Mouse (Mus musculus): Measurements from ENCODE around the gene Tmod1. TPM values are rescaled to one million over a fixed set of nuclear protein-coding genes. Genes with fewer than 3 reads are reported as not detected.
A peak's percentile ranks its signal among the peaks of the same experiment; 100 is the strongest.

Tmod1 gene
- polyA plus RNA-seq, 1 experiment from 2014 or later: 0.80 TPM

DNA sequence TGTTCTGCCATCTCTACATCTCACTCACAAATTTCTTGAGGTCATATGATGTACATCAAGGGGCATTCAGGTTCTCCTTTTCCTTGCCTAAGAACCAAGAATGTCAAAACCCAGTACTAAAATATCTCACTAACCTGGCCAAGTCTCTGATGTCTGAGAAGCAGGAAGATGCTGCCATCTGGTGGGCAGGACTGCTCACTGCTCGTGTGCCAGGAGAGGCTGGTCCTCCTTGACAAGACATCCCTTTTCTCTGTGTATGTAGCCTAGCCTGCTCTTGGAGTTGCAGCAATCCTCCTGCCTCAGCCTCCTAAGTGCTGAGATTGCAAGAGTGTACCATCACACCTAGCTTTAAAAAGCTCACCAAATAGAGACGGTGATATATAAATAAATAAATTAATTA is 87.8 kb downstream of the Tmod1 start:
- no peak overlapping the region for H3K4me2 ChIP-seq (ENCODE audit: low read length)
- H3K27ac ChIP-seq (ENCODE audit: low read depth, low read length): no peak overlapping the region
- no peaks in the 10 kb centered on the region for H3K4me1 ChIP-seq (ENCODE audit: control insufficient read depth, insufficient read depth, low read length)
- H3K27me3 ChIP-seq (replicated peaks; ENCODE audit: control insufficient read depth, insufficient read depth, low read length): no peaks in the 10 kb centered on the region
- H3K4me3 ChIP-seq (ENCODE audit: low read depth, low read length): no peak overlapping the region
- no peak overlapping the region for H3K9ac ChIP-seq (ENCODE audit: low read length)
- ATAC-seq (peak; percentile 57; the same call in 1 of the 2 replicates), DNase-seq (ENCODE audit: low spot score) (peak; percentile 86)
- 43% methylated on average over 2 of the region's 2 CpGs for WGBS
- H3K36me3 ChIP-seq (ENCODE audit: control insufficient read depth, insufficient read depth, low read length): peaks cover 90% of the 10 kb centered on the region
- H3K9me3 ChIP-seq (replicated peaks; ENCODE audit: control insufficient read depth, low read length): no peaks in the 10 kb centered on the region

DNA sequence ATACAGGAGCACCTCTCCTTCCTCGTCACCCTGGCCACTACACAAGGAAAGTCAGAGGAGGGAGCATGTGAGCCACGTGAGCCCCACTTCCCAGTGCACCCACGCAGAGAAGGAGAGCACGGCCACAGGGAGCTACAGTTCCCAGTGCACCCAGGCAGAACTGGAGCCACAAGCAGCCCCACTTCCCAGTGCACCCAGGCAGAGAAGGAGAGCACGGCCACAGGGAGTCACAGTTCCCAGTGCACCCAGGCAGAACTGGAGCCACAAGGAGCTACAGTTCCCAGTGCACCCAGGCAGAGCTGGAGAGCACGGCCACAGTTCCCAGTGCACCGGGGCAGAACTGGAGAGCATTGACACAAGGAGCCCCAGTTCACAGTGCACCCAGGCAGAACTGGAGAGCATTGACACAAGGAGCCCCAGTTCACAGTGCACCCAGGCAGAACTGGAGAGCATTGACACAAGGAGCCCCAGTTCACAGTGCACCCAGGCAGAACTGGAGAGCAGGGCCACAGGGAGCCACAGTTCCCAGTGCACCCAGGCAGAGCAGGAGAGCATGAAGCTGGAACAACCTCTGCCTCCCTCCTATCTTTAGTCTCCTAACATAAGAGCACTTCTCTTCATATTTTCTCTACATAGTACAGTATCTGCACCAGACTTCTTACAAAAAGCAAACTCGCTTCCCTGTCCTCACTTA is 90.7 kb downstream of the Tmod1 start:
- no peak overlapping the region for H3K4me3 ChIP-seq (ENCODE audit: low read depth, low read length)
- ATAC-seq (no peak), DNase-seq (ENCODE audit: low spot score) (no peak)
- H3K36me3 ChIP-seq (ENCODE audit: control insufficient read depth, insufficient read depth, low read length): peaks cover 87% of the 10 kb centered on the region
- no peaks in the 10 kb centered on the region for H3K9me3 ChIP-seq (replicated peaks; ENCODE audit: control insufficient read depth, low read length)
- H3K27ac ChIP-seq (ENCODE audit: low read depth, low read length): no peak overlapping the region
- H3K27me3 ChIP-seq (replicated peaks; ENCODE audit: control insufficient read depth, insufficient read depth, low read length): no peaks in the 10 kb centered on the region
- 92% methylated on average over 8 of the region's 8 CpGs for WGBS
- H3K9ac ChIP-seq (ENCODE audit: low read length): no peak overlapping the region
- H3K4me2 ChIP-seq (ENCODE audit: low read length): no peak overlapping the region
- no peaks in the 10 kb centered on the region for H3K4me1 ChIP-seq (ENCODE audit: control insufficient read depth, insufficient read depth, low read length)

GRCm38 (mm10) chr4:46130221-46130620 is 91.5 kb downstream of the Tmod1 start:
- no peak overlapping the region for H3K4me2 ChIP-seq (ENCODE audit: low read length)
- H3K36me3 ChIP-seq (ENCODE audit: control insufficient read depth, insufficient read depth, low read length): peaks cover 87% of the 10 kb centered on the region
- DNase-seq (ENCODE audit: low spot score) (peak; percentile 69), ATAC-seq (no peak)
- H3K4me1 ChIP-seq (ENCODE audit: control insufficient read depth, insufficient read depth, low read length): no peaks in the 10 kb centered on the region
- H3K9me3 ChIP-seq (replicated peaks; ENCODE audit: control insufficient read depth, low read length): no peaks in the 10 kb centered on the region
- 79% methylated on average over 3 of the region's 3 CpGs for WGBS
- H3K27me3 ChIP-seq (replicated peaks; ENCODE audit: control insufficient read depth, insufficient read depth, low read length): no peaks in the 10 kb centered on the region
- H3K27ac ChIP-seq (ENCODE audit: low read depth, low read length): no peak overlapping the region
- no peak overlapping the region for H3K4me3 ChIP-seq (ENCODE audit: low read depth, low read length)
- no peak overlapping the region for H3K9ac ChIP-seq (ENCODE audit: low read length)

DNA sequence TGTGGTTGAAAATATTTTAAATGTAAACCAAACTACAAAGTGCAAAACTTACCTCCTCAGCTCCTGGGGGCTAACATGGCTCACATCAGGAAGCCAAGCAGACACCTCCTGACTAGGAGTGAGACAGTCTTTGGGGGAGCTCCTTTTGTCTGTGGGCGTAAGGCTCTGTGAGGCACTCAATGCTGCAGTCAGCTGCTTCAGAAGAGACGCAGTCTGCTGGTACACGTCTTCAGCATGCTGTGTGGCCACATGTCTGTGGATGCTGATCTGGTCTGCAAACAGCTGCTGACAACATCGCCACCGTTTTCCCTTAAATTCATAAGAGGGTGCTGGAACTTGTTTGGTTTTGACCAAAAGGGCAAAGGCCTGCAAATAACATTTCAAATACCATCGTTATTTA is 93.1 kb downstream of the Tmod1 start:
- 80% methylated on average over 6 of the region's 6 CpGs for WGBS
- Histone ChIP-seq H3K36me3 (ENCODE audit: control insufficient read depth, insufficient read depth, low read length) (peaks cover 76% of the 10 kb centered on the region), H3K9ac (ENCODE audit: low read length) (no peak overlapping the region), H3K4me2 (ENCODE audit: low read length) (no peak overlapping the region), H3K4me1 (ENCODE audit: control insufficient read depth, insufficient read depth, low read length) (no peaks in the 10 kb centered on the region), H3K27me3 (replicated peaks; ENCODE audit: control insufficient read depth, insufficient read depth, low read length) (no peaks in the 10 kb centered on the region), H3K9me3 (replicated peaks; ENCODE audit: control insufficient read depth, low read length) (no peaks in the 10 kb centered on the region), H3K27ac (ENCODE audit: low read depth, low read length) (no peak overlapping the region), H3K4me3 (ENCODE audit: low read depth, low read length) (no peak overlapping the region)
- DNase-seq (ENCODE audit: low spot score) (no peak), ATAC-seq (no peak)

GRCm38 (mm10) chr4:46137629-46138286 is 99.0 kb downstream of the Tmod1 start:
- Histone ChIP-seq H3K4me2 (ENCODE audit: low read length) (peak overlapping the region; percentile 78), H3K36me3 (ENCODE audit: control insufficient read depth, insufficient read depth, low read length) (peaks cover 26% of the 10 kb centered on the region), H3K27me3 (replicated peaks; ENCODE audit: control insufficient read depth, insufficient read depth, low read length) (no peaks in the 10 kb centered on the region), H3K9me3 (replicated peaks; ENCODE audit: control insufficient read depth, low read length) (no peaks in the 10 kb centered on the region), H3K4me3 (ENCODE audit: low read depth, low read length) (peak overlapping the region; percentile 90), H3K9ac (ENCODE audit: low read length) (peak overlapping the region; percentile 93), H3K4me1 (ENCODE audit: control insufficient read depth, insufficient read depth, low read length) (peaks cover 20% of the 10 kb centered on the region), H3K27ac (ENCODE audit: low read depth, low read length) (peak overlapping the region; percentile 97)
- DNase-seq (ENCODE audit: low spot score) (peak; percentile 33), ATAC-seq (peak; percentile 76)
- 8% methylated on average over 17 of the region's 17 CpGs for WGBS

GRCm38 (mm10) chr4:46138287-46139222 is 99.8 kb downstream of the Tmod1 start, which contains the start of the genes Ncbp1 and Tstd2:
Gene Ncbp1 (plus strand): TSS chr4:46138613.
Gene Tstd2 (minus strand): TSS chr4:46138694.
- H3K36me3 ChIP-seq (ENCODE audit: control insufficient read depth, insufficient read depth, low read length): peaks cover 18% of the 10 kb centered on the region
- peak within 1 kb of the TSS; percentile 78 for H3K4me2 ChIP-seq (ENCODE audit: low read length)
- DNase-seq (ENCODE audit: low spot score) (peak; percentile 96), ATAC-seq (peak; percentile 91)
- WGBS: under 1% methylated on average over 90 of the region's 90 CpGs
- H3K9ac ChIP-seq (ENCODE audit: low read length): peak within 1 kb of the TSS; percentile 93
- peak within 1 kb of the TSS; percentile 90 for H3K4me3 ChIP-seq (ENCODE audit: low read depth, low read length)
- peak within 1 kb of the TSS; percentile 97 for H3K27ac ChIP-seq (ENCODE audit: low read depth, low read length)
- H3K27me3 ChIP-seq (replicated peaks; ENCODE audit: control insufficient read depth, insufficient read depth, low read length): no peaks in the 10 kb centered on the region
- H3K9me3 ChIP-seq (replicated peaks; ENCODE audit: control insufficient read depth, low read length): no peaks in the 10 kb centered on the region
- H3K4me1 ChIP-seq (ENCODE audit: control insufficient read depth, insufficient read depth, low read length): peaks cover 20% of the 10 kb centered on the region

DNA sequence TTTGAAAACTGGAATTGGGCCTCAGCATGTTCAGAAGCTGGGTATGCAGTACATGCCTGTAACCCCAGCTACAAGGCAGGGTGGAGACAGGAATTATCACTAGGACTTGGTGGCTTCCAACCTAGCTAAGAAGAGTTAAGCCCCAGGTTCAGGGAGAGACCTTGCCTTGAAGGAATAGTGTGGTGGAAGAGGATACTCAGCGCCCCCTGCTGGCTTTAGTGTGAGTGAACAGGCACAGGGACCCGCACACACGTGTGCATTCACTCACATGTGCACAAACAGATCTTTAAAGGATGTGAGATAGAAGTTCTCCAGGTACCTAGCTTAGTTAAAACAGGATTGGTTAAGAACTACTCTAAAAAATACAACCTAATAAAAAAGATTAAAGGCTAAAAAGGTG is 105.6 kb downstream of the Tmod1 start:
- Histone ChIP-seq H3K4me2 (ENCODE audit: low read length) (no peak overlapping the region), H3K36me3 (ENCODE audit: control insufficient read depth, insufficient read depth, low read length) (peaks cover 34% of the 10 kb centered on the region), H3K4me1 (ENCODE audit: control insufficient read depth, insufficient read depth, low read length) (peaks cover 13% of the 10 kb centered on the region), H3K9ac (ENCODE audit: low read length) (no peak overlapping the region), H3K4me3 (ENCODE audit: low read depth, low read length) (no peak overlapping the region), H3K27me3 (replicated peaks; ENCODE audit: control insufficient read depth, insufficient read depth, low read length) (no peaks in the 10 kb centered on the region), H3K9me3 (replicated peaks; ENCODE audit: control insufficient read depth, low read length) (no peaks in the 10 kb centered on the region), H3K27ac (ENCODE audit: low read depth, low read length) (no peak overlapping the region)
- ATAC-seq (no peak), DNase-seq (ENCODE audit: low spot score) (no peak)
- WGBS: 76% methylated on average over 3 of the region's 3 CpGs

DNA sequence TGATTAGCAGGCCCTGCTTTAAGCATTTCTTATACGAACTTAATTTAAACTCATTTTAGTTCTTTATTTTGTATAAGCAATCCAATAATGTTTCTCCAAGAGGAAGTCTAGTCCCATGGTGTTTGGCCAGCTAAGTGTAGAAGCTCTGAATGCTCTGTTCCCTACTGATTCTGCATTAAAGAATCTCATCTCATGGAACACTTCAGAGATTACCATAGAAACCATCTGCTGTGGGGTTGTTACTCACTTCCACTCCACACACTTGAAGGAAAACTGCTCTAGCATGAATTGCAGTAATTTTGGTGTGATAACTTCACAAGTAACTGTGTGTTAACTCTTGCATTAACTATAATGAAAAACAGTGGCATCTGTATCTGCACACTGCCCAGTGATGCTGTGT is 108.1 kb downstream of the Tmod1 start:
- H3K4me1 ChIP-seq (ENCODE audit: control insufficient read depth, insufficient read depth, low read length): no peaks in the 10 kb centered on the region
- H3K4me2 ChIP-seq (ENCODE audit: low read length): no peak overlapping the region
- no peak overlapping the region for H3K4me3 ChIP-seq (ENCODE audit: low read depth, low read length)
- no peak for DNase-seq (ENCODE audit: low spot score)
- H3K36me3 ChIP-seq (ENCODE audit: control insufficient read depth, insufficient read depth, low read length): peaks cover 56% of the 10 kb centered on the region
- H3K27me3 ChIP-seq (replicated peaks; ENCODE audit: control insufficient read depth, insufficient read depth, low read length): no peaks in the 10 kb centered on the region
- 98% methylated on average over 1 of the region's 1 CpGs for WGBS
- H3K27ac ChIP-seq (ENCODE audit: low read depth, low read length): no peak overlapping the region
- no peak overlapping the region for H3K9ac ChIP-seq (ENCODE audit: low read length)
- no peak for ATAC-seq
- H3K9me3 ChIP-seq (replicated peaks; ENCODE audit: control insufficient read depth, low read length): no peaks in the 10 kb centered on the region

Measured in forebrain, embryonic 14.5 days (tissue).